Mouse (Mus musculus): ENCODE data around the gene Olfr1046. TPM values are rescaled to one million over a fixed set of nuclear protein-coding genes. Genes with fewer than 3 reads are reported as not detected.

The Olfr1046 gene
- total RNA-seq (2023): not detected

DNA sequence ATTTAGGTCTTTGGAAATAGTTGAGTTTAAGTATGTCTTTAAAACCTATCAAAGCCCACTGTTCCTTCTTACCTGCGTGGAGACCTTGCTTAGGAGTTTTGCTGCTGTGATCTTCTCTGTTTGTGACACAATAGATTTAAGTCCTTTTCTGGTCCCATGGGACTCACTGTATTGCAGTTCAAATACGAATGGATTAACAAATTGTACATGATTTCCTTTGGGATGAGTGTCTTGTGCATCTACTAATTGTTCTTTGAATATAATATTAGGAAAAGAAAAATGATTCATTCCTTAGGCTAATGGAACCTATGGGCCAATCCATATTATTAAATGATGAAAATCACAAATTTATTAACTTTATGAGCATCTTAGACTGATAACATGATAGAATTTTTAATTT, at the start of gene Olfr1046:
Olfr1046 (minus strand) TSS at position 101 of the 400 bp plus-strand sequence.

DNA sequence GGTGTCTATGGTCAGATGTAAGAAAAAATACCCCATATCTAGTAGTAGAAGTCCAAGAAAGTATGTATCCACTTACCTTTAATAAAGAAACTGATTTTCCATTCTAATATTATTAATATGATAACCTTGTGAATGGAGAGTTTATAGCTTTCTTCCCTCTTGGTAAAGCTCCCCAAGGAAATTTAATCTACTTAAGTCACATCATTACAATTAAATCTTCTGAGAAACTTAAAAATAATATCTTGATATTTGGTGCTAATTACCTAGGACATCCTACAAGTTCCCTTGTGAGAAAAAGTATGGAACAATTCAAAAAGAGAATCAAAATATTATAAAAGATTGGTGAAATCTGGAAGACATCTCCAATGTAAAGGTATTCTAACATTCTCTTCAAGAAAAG, 39.1 kb upstream of the Olfr1046 start, which contains the start of gene Olfr1049:
Olfr1049 (minus strand) TSS at position 101 of the 400 bp plus-strand sequence.

DNA sequence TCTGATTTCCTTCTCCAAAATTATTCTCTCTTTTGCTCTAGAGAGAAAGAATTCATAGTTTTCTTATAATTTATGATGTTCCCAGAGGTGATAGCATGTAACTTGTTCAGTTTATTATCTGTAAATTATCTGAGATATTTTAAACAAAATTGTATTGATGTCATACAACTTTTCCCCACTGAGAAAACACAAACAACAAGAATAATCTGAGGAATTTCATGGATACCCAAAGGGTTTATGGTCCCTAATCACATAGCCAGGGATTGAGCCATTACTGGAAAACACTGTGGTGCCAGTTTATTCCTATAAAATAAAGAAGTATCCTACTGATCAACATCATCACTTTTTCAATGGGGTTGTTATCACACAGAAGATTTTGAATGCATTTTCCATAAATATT, 21.1 kb upstream of the Olfr1046 start, which contains the start of gene Olfr1048:
Olfr1048 (minus strand) TSS at position 101 of the 400 bp plus-strand sequence.

DNA sequence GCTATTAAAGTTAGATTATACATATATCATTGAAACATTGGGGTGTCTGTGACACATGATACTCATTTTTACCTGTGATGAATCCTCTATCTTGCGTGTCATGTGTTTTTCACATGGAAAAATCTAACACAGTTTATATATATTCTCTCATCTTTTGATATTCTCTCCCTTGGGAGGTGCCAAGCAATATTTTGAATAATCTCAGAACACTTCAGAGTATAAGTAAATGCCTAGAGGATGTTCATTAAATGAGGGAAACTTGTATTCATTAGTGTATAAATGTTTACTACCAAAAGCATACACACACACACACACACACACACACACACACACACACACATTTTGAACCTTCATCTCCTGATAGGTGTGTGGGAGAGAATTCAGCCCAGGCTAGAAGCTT, 12.2 kb upstream of the Olfr1046 start, which contains the start of gene Olfr1047:
Olfr1047 (minus strand) TSS at position 101 of the 400 bp plus-strand sequence.

GRCm38 (mm10) chr2:86202909-86203308, 16.2 kb downstream of the Olfr1046 start, which contains the start of gene Olfr1045:
Gene Olfr1045 (minus strand): TSS chr2:86203009.

DNA sequence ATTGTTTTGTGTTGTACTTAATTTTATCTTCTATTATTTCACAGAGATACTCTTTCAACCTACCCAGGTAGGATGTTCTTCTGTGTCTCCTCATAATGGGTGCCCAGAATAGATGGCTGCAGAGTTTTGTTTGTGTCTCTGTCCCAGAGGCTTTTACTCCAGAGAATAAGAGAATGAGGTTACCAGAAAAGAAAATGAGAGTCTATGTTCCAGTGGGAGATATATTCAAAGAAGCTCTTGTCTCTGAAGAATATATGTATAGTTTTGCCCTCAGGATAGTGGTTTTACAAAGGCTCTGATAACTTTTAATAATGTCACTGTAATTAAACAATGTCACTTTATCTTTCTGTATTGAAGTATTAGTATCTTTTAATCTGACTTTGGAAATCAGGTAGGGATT, 33.5 kb downstream of the Olfr1046 start, which contains the start of gene Olfr52:
Olfr52 (minus strand) TSS at position 101 of the 400 bp plus-strand sequence.

GRCm38 (mm10) chr2:86177720-86178119, 41.4 kb downstream of the Olfr1046 start, which contains the start of gene Olfr1044:
Gene Olfr1044 (minus strand): TSS chr2:86177820.

GRCm38 (mm10) chr2:86167422-86167821, 51.7 kb downstream of the Olfr1046 start, which contains the start of gene Olfr1043:
Gene Olfr1043 (minus strand): TSS chr2:86167522.

Other genes starting within 250 kb of the Olfr1046 start
- not detected for gene Olfr1029, start 245.4 kb downstream of the Olfr1046 start, total RNA-seq (2023)
- gene Olfr1030, start 240.0 kb downstream of the Olfr1046 start, total RNA-seq (2023): not detected
- gene Olfr1031, start 229.0 kb downstream of the Olfr1046 start, total RNA-seq (2023): not detected
- gene Olfr1032, start 213.8 kb downstream of the Olfr1046 start, total RNA-seq (2023): not detected
- not detected for gene Olfr1033, start 198.7 kb downstream of the Olfr1046 start, total RNA-seq (2023)
- gene Olfr1034, start 173.5 kb downstream of the Olfr1046 start, total RNA-seq (2023): not detected
- not detected for gene Olfr1036, start 145.3 kb downstream of the Olfr1046 start, total RNA-seq (2023)
- gene Olfr1037, start 131.9 kb downstream of the Olfr1046 start, total RNA-seq (2023): not detected
- not detected for gene Olfr1039, start 83.4 kb downstream of the Olfr1046 start, total RNA-seq (2023)
- gene Olfr1040, start 72.6 kb downstream of the Olfr1046 start, total RNA-seq (2023): not detected
- not detected for gene Olfr1042, start 57.5 kb downstream of the Olfr1046 start, total RNA-seq (2023)
- gene Olfr1043, start 51.8 kb downstream of the Olfr1046 start, total RNA-seq (2023): not detected
- not detected for gene Olfr1044, start 41.5 kb downstream of the Olfr1046 start, total RNA-seq (2023)
- not detected for gene Olfr52, start 33.6 kb downstream of the Olfr1046 start, total RNA-seq (2023)
- not detected for gene Olfr1045, start 16.3 kb downstream of the Olfr1046 start, total RNA-seq (2023)
- not detected for gene Olfr1047, start 12.1 kb upstream of the Olfr1046 start, total RNA-seq (2023)
- gene Olfr1048, start 21.0 kb upstream of the Olfr1046 start, total RNA-seq (2023): not detected
- gene Olfr1049, start 39.0 kb upstream of the Olfr1046 start, total RNA-seq (2023): not detected
- gene Olfr1051, start 59.8 kb upstream of the Olfr1046 start, total RNA-seq (2023): not detected
- gene Olfr1052, start 73.1 kb upstream of the Olfr1046 start, total RNA-seq (2023): not detected
- gene Olfr1053, start 96.0 kb upstream of the Olfr1046 start, total RNA-seq (2023): not detected
- not detected for gene Olfr1054, start 116.1 kb upstream of the Olfr1046 start, total RNA-seq (2023)
- gene Olfr1055, start 131.0 kb upstream of the Olfr1046 start, total RNA-seq (2023): not detected
- gene Olfr1056, start 143.2 kb upstream of the Olfr1046 start, total RNA-seq (2023): not detected
- not detected for gene Olfr1057, start 159.1 kb upstream of the Olfr1046 start, total RNA-seq (2023)
- not detected for gene Olfr1058, start 169.2 kb upstream of the Olfr1046 start, total RNA-seq (2023)
- not detected for gene Olfr1061, start 194.7 kb upstream of the Olfr1046 start, total RNA-seq (2023)
- not detected for gene Olfr1062, start 207.4 kb upstream of the Olfr1046 start, total RNA-seq (2023)
- gene Olfr1065, start 231.3 kb upstream of the Olfr1046 start, total RNA-seq (2023): not detected
- not detected for gene Olfr1066, start 237.0 kb upstream of the Olfr1046 start, total RNA-seq (2023)